Mouse (Mus musculus): Measurements from ENCODE around the gene Osgin1. TPM values are rescaled to one million over a fixed set of nuclear protein-coding genes. Genes with fewer than 3 reads are reported as not detected.

Gene Osgin1
- polyA plus RNA-seq, 1 experiment from 2014 or later, result 0.74 TPM

DNA sequence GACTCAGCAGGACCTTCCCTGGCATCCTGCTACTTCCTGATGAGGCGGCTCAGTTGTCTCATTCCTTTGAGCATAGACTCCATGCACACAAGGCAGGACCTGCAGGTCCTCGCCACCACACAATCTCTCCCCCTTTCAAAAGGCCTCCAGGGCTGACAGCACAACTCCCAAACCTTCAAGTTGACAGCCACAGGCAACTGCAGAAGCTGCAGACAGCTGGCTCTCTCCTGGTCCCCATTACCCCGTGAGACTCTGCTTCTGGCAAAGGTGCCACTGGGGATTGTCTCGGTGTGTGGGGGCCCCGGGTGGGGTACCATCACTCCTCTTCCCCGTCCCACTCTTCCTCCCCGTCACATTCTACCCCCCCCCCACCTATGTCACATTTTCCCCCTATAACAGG, 13.6 kb upstream of the Osgin1 start:
- Histone ChIP-seq H3K4me3 (ENCODE audit: low read length) (no peak overlapping the region), H3K4me2 (ENCODE audit: low read depth, low read length) (no peak overlapping the region), H3K27me3 (ENCODE audit: control insufficient read depth, insufficient read depth, low read length) (peaks cover 7% of the 10 kb centered on the region; the same call in 1 of the 2 replicates), H3K36me3 (ENCODE audit: control insufficient read depth, insufficient read depth) (no peaks in the 10 kb centered on the region), H3K9me3 (replicated peaks; ENCODE audit: control insufficient read depth, low read length) (no peaks in the 10 kb centered on the region), H3K27ac (ENCODE audit: low read length) (no peak overlapping the region), H3K4me1 (ENCODE audit: control insufficient read depth, insufficient read depth, low read length) (peaks cover 34% of the 10 kb centered on the region), H3K9ac (ENCODE audit: low read length) (no peak overlapping the region)
- 67% methylated on average over 7 of the region's 7 CpGs for WGBS
- no peak for ATAC-seq (replicated peaks; ENCODE audit: extremely low read depth, insufficient read depth, low FRiP score)

DNA sequence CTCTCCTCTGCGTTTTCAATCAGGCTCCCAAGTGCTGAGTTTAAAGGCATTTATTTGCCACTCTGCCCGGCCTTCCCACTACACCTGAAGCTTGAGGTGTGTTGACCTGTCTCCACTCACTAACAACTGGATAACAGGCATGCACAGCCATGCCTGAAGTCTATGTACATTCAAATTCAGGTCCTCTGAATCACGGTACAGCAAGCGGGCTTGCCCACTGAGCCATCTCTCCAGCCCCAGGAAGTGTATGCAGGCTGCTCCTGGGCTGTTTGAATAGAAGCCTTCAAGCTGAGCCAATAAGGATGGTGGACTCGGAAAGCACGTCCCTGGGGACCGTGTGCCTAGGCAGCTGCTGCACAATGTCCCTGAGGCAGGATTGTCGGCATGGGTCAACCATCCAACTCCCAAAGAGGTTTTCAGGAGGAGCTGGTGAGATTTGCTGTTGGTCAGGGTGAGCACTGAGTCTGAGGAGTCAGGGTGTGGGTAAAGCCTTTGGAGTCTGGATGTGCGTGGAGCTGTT, 12.3 kb upstream of the Osgin1 start:
- Histone ChIP-seq H3K4me3 (ENCODE audit: low read length) (no peak overlapping the region), H3K27ac (ENCODE audit: low read length) (peak overlapping the region; percentile 54), H3K27me3 (ENCODE audit: control insufficient read depth, insufficient read depth, low read length) (no peaks in the 10 kb centered on the region), H3K4me1 (ENCODE audit: control insufficient read depth, insufficient read depth, low read length) (peaks cover 43% of the 10 kb centered on the region), H3K9ac (ENCODE audit: low read length) (no peak overlapping the region), H3K36me3 (ENCODE audit: control insufficient read depth, insufficient read depth) (no peaks in the 10 kb centered on the region), H3K9me3 (replicated peaks; ENCODE audit: control insufficient read depth, low read length) (no peaks in the 10 kb centered on the region), H3K4me2 (ENCODE audit: low read depth, low read length) (no peak overlapping the region)
- WGBS, result 55% methylated on average over 9 of the region's 9 CpGs
- ATAC-seq (replicated peaks; ENCODE audit: extremely low read depth, insufficient read depth, low FRiP score), result no peak

DNA sequence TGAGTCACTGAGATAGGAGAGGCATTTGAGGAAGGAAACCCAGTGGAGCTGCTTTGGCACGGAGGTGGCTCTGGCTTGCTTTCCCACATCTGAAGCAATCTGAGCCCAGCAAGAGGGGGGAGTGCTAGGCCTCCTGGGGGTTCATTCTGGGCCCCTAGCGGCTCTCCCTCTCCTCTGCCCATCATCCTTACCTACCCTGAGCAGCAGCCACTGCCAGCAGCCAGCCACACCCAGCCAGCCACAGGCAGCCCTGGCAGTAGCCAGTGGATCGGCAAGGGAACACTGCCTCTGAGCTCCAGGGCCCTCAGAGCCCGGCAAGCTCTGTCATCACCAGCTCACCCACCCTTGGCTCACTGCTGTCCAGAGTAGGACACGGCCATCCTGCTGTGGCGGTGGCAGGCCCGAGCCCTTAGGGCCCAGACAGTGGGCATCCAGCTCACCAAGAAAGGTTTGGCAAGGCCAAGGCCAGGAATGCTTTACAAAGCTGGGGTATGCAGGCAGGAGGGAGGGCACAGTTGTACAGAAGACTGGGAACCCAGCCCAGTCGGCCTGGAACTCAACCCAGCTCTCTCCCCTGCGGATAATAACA, 11.7 kb upstream of the Osgin1 start:
- Histone ChIP-seq H3K4me1 (ENCODE audit: control insufficient read depth, insufficient read depth, low read length) (peaks cover 43% of the 10 kb centered on the region), H3K4me2 (ENCODE audit: low read depth, low read length) (no peak overlapping the region), H3K4me3 (ENCODE audit: low read length) (no peak overlapping the region), H3K36me3 (ENCODE audit: control insufficient read depth, insufficient read depth) (no peaks in the 10 kb centered on the region), H3K27me3 (ENCODE audit: control insufficient read depth, insufficient read depth, low read length) (no peaks in the 10 kb centered on the region), H3K9me3 (replicated peaks; ENCODE audit: control insufficient read depth, low read length) (no peaks in the 10 kb centered on the region), H3K9ac (ENCODE audit: low read length) (no peak overlapping the region; the same call in 1 of the 2 replicates), H3K27ac (ENCODE audit: low read length) (peak overlapping the region; percentile 54)
- ATAC-seq (replicated peaks; ENCODE audit: extremely low read depth, insufficient read depth, low FRiP score), result peak; percentile 20
- 43% methylated on average over 9 of the region's 9 CpGs for WGBS

DNA sequence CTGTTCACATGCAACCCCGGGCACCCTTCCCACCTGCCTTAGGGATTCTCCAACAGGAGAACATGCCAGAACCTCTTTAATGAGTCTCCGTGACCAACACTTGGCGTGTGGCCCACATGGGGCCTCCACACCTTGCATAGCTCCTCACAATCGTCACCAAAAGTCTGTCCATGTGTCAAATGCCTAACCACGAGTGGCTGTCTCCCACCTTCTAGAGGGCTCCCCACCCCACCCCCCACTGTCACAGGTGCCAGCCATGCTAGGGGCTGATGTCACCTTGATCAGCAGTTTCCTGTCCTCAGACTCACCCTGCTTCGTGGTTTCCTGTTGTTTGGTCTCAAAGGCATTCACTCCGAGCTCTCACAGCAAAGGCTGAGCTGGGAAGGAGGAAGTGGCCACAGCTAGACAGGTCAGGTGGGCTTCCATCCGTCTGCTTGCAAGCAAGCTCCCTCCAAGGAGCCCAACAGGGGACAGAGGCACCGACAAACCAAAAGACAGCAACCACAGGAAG, 10.2 kb upstream of the Osgin1 start:
- H3K27me3 ChIP-seq (ENCODE audit: control insufficient read depth, insufficient read depth, low read length), result no peaks in the 10 kb centered on the region
- WGBS, result 42% methylated on average over 9 of the region's 9 CpGs
- peaks cover 45% of the 10 kb centered on the region for H3K4me1 ChIP-seq (ENCODE audit: control insufficient read depth, insufficient read depth, low read length)
- ATAC-seq (replicated peaks; ENCODE audit: extremely low read depth, insufficient read depth, low FRiP score), result peak; percentile 58
- no peak overlapping the region for H3K4me3 ChIP-seq (ENCODE audit: low read length)
- 0 out of 2 replicates have a peak overlapping the region, but pooled peaks have one; percentile 11 for H3K4me2 ChIP-seq (ENCODE audit: low read depth, low read length)
- H3K36me3 ChIP-seq (ENCODE audit: control insufficient read depth, insufficient read depth), result no peaks in the 10 kb centered on the region
- no peak overlapping the region for H3K9ac ChIP-seq (ENCODE audit: low read length)
- no peaks in the 10 kb centered on the region for H3K9me3 ChIP-seq (replicated peaks; ENCODE audit: control insufficient read depth, low read length)
- H3K27ac ChIP-seq (ENCODE audit: low read length), result peak overlapping the region; percentile 85

DNA sequence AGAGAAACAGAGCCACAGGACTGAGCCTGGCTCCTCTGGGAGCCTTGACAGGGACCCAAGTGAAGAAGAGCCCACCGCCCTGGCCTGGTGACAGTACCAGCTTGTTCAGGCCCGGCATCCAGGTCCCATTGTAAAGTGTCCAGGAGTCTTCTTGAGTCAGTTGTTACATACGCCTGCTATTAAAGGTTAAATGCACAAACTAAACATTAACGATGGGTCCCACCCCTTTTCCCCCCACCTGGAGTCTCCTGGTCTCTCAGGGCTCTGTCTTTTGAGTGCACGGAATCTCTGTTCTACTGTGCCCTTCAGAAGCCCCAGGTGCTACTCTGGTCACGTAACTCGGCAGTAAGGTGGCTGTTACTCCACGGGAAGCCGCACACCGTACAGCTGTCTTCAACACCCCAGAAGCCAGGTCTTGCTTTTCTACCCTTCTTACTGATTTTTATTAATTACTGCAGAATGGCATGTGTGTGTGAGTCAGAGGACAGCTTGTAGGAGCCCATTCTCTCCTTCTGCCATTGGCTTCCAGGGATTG, 9.7 kb upstream of the Osgin1 start:
- H3K4me3 ChIP-seq (ENCODE audit: low read length), result no peak overlapping the region
- 0 out of 2 replicates have a peak overlapping the region, but pooled peaks have one; percentile 11 for H3K4me2 ChIP-seq (ENCODE audit: low read depth, low read length)
- H3K36me3 ChIP-seq (ENCODE audit: control insufficient read depth, insufficient read depth), result no peaks in the 10 kb centered on the region
- no peaks in the 10 kb centered on the region for H3K9me3 ChIP-seq (replicated peaks; ENCODE audit: control insufficient read depth, low read length)
- H3K4me1 ChIP-seq (ENCODE audit: control insufficient read depth, insufficient read depth, low read length), result peaks cover 50% of the 10 kb centered on the region
- no peak overlapping the region for H3K9ac ChIP-seq (ENCODE audit: low read length)
- no peak for ATAC-seq (replicated peaks; ENCODE audit: extremely low read depth, insufficient read depth, low FRiP score)
- 78% methylated on average over 10 of the region's 10 CpGs for WGBS
- H3K27me3 ChIP-seq (ENCODE audit: control insufficient read depth, insufficient read depth, low read length), result no peaks in the 10 kb centered on the region
- peak overlapping the region; percentile 85 for H3K27ac ChIP-seq (ENCODE audit: low read length)

DNA sequence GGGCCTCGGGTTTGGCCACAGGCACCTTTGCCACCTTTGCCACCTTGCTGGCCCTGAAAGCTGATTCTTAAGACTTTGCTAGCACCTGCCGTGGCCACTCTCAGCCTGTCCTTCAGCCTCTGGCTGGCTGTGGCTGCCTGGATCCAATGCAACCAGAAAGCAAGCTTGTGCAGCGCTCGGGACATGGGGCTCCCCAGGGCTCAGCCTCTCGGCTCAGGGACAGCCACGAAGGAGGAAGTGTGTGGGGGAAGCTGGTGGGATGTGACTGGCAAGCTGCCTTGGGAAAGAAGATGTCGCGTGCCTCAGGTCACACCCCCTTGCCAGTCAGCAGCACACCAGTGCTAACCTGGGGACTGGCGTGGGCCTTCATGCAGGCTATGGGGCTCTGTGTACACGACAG, 9.2 kb upstream of the Osgin1 start:
- H3K4me3 ChIP-seq (ENCODE audit: low read length), result no peak overlapping the region
- ATAC-seq (replicated peaks; ENCODE audit: extremely low read depth, insufficient read depth, low FRiP score), result no peak
- 61% methylated on average over 10 of the region's 10 CpGs for WGBS
- no peaks in the 10 kb centered on the region for H3K27me3 ChIP-seq (ENCODE audit: control insufficient read depth, insufficient read depth, low read length)
- H3K9ac ChIP-seq (ENCODE audit: low read length), result no peak overlapping the region
- H3K36me3 ChIP-seq (ENCODE audit: control insufficient read depth, insufficient read depth), result no peaks in the 10 kb centered on the region
- peaks cover 54% of the 10 kb centered on the region for H3K4me1 ChIP-seq (ENCODE audit: control insufficient read depth, insufficient read depth, low read length)
- H3K27ac ChIP-seq (ENCODE audit: low read length), result peak overlapping the region; percentile 85
- H3K9me3 ChIP-seq (replicated peaks; ENCODE audit: control insufficient read depth, low read length), result no peaks in the 10 kb centered on the region
- H3K4me2 ChIP-seq (ENCODE audit: low read depth, low read length), result no peak overlapping the region

DNA sequence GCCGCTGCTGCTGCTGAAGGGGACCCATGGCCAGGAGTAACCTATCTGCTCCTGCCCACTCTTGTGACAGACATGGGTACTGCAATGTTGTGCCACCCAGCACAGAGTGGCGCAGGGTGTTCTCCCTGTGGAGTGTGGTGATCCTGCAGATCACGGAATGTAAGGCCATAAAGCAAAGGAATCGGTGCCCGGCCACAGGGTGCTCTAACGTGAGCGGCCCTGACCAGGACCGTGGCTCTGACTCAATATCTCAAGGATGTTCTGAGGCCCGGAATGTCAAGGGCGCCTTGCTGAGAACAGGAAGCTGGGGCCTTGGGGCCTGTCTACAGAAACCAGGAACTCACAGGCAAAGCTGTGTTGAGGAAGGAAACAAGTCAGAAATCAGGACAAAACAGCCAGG, 8.4 kb upstream of the Osgin1 start:
- H3K9me3 ChIP-seq (replicated peaks; ENCODE audit: control insufficient read depth, low read length), result no peaks in the 10 kb centered on the region
- no peak overlapping the region for H3K4me2 ChIP-seq (ENCODE audit: low read depth, low read length)
- no peaks in the 10 kb centered on the region for H3K36me3 ChIP-seq (ENCODE audit: control insufficient read depth, insufficient read depth)
- peak overlapping the region; percentile 85 for H3K27ac ChIP-seq (ENCODE audit: low read length)
- 0 out of 2 replicates have a peak overlapping the region, but pooled peaks have one; percentile 25 for H3K9ac ChIP-seq (ENCODE audit: low read length)
- ATAC-seq (replicated peaks; ENCODE audit: extremely low read depth, insufficient read depth, low FRiP score), result 0 out of 2 replicates have a peak, but pooled peaks have one; percentile 8
- peaks cover 51% of the 10 kb centered on the region for H3K4me1 ChIP-seq (ENCODE audit: control insufficient read depth, insufficient read depth, low read length)
- WGBS, result 64% methylated on average over 10 of the region's 10 CpGs
- no peaks in the 10 kb centered on the region for H3K27me3 ChIP-seq (ENCODE audit: control insufficient read depth, insufficient read depth, low read length)
- no peak overlapping the region for H3K4me3 ChIP-seq (ENCODE audit: low read length)

DNA sequence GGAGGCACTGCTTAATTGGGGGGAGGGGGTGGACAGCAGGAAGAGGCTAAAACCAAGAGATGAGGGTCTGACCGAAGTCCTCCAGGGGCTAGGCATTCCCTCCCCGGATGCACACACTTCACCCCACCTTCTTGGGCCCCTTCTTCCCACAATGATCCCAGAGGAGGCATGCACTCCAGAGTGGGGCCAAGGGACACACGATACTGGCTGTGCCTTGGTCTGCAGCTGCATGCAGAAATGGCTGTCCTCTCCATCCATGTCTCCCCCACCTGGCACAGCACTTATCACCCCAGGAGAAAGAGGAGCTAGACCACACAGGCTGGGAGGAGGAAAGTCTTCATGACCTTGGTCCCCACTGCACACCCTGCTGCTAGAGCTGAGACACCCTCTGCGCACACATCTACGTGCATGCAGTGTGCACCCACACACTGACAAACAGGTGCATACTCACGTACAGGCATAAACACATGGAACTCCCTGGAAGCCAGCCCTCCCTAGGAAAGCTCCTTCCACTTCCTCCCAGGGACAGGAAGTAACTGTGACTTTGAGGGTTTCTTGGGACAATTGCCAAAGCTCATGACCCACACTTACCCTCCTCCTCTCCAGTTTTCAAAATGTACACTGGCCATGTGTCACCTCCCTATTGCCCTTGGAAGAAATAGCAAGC, 7.7 kb upstream of the Osgin1 start:
- Histone ChIP-seq H3K27me3 (ENCODE audit: control insufficient read depth, insufficient read depth, low read length) (no peaks in the 10 kb centered on the region), H3K4me1 (ENCODE audit: control insufficient read depth, insufficient read depth, low read length) (peaks cover 49% of the 10 kb centered on the region), H3K9ac (ENCODE audit: low read length) (peak overlapping the region; percentile 25; the same call in 1 of the 2 replicates), H3K27ac (ENCODE audit: low read length) (peak overlapping the region; percentile 85), H3K9me3 (replicated peaks; ENCODE audit: control insufficient read depth, low read length) (no peaks in the 10 kb centered on the region), H3K4me3 (ENCODE audit: low read length) (no peak overlapping the region), H3K4me2 (ENCODE audit: low read depth, low read length) (peak overlapping the region; percentile 11; the same call in 1 of the 2 replicates), H3K36me3 (ENCODE audit: control insufficient read depth, insufficient read depth) (no peaks in the 10 kb centered on the region)
- no peak for ATAC-seq (replicated peaks; ENCODE audit: extremely low read depth, insufficient read depth, low FRiP score)
- WGBS, result 72% methylated on average over 6 of the region's 6 CpGs
